Comparison of ENCODE assay signal across 15 mouse cellular contexts in the genomic region with DNA sequence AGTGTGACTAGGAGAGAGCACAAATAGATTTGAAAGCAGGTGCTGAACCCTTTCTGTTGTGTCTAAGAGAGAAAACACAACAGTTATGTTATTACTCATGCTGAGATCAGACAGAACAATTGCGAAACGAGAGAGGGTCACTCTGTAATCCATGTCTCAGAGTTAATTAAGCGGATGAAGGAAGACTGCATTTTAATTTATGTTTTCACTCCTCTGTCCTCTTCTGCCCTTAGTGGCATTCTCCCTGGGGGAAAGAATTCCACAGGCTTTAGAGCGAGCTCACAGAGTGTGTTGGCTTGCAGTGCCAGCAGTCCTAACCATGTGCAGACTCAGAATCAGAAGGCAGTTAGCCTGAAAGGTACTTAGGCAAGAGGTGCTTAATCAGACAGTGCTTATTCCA.
DNase-seq lines count a peak whose midpoint lies in the region; ATAC-seq and TF ChIP-seq lines count a peak whose summit lies in the region.
"Had no signal": no experiment of that assay in that cellular context is flagged by ENCODE, and none has a peak within 500 bp of the region (broad histone marks: within the 10 kb centered on the region; RNA-seq: fewer than 3 reads in every experiment).

No protein-coding gene starts in this region.

- DNase-seq in hindbrain, embryonic 11.5 days (ENCODE audit: low spot score): peak; percentile 3
- DNase-seq in brain, embryonic 14.5 days (ENCODE audit: low read depth): peak; percentile 49
- DNase-seq in mesoderm, embryonic 11.5 days (ENCODE audit: low read depth, low spot score): peak; percentile 43
- DNase-seq in thymus, postnatal 10 days (ENCODE audit: low spot score in 2 of 2): no peak
- DNase-seq in lung, postnatal 0 days (ENCODE audit: low spot score): no peak
- DNase-seq: liver, embryonic 13.5 days; right cerebral cortex, adult 18-20 months had no signal

- ATAC-seq in hindbrain, embryonic 11.5 days (ENCODE audit: low FRiP score): 0 out of 2 replicates have a peak, but pooled peaks have one; percentile 44
- ATAC-seq in hindbrain, embryonic 12.5 days (ENCODE audit: low FRiP score): no peak
- ATAC-seq in lung, postnatal 0 days: no peak
- ATAC-seq in intestine, embryonic 16.5 days: no peak
- ATAC-seq: CD4-positive, CD25-positive, alpha-beta regulatory T cell, adult 4 months had no signal

- H3K9me3 ChIP-seq in hindbrain, embryonic 11.5 days (ENCODE audit: control insufficient read depth, low read length): no peaks in the 10 kb centered on the region
- H3K9me3 ChIP-seq in hindbrain, embryonic 12.5 days (replicated peaks): no peaks in the 10 kb centered on the region
- no peaks in the 10 kb centered on the region for H3K9me3 ChIP-seq in lung, postnatal 0 days (ENCODE audit: low read length)
- H3K9me3 ChIP-seq in intestine, embryonic 16.5 days (ENCODE audit: control insufficient read depth, low read length): no peaks in the 10 kb centered on the region
- H3K9me3 ChIP-seq: embryonic facial prominence, embryonic 12.5 days; heart, embryonic 12.5 days; liver, embryonic 13.5 days; stomach, embryonic 15.5 days had no signal

- no peak overlapping the region for H3K4me3 ChIP-seq in hindbrain, embryonic 11.5 days (ENCODE audit: low read depth, low read length)
- H3K4me3 ChIP-seq in hindbrain, embryonic 12.5 days: no peak overlapping the region
- no peak overlapping the region for H3K4me3 ChIP-seq in C2C12 (ENCODE audit: insufficient read depth, poor library complexity, severe bottlenecking)
- no peak overlapping the region for H3K4me3 ChIP-seq in lung, postnatal 0 days (ENCODE audit: low read depth, low read length)
- no peak overlapping the region for H3K4me3 ChIP-seq in intestine, embryonic 16.5 days (ENCODE audit: low read length)
- H3K4me3 ChIP-seq: embryonic facial prominence, embryonic 12.5 days; heart, embryonic 12.5 days; left cerebral cortex, adult 2 months; liver, embryonic 13.5 days; stomach, embryonic 15.5 days had no signal

- no peaks in the 10 kb centered on the region for H3K4me1 ChIP-seq in hindbrain, embryonic 11.5 days (replicated peaks; ENCODE audit: control insufficient read depth, insufficient read depth, low read length)
- no peaks in the 10 kb centered on the region for H3K4me1 ChIP-seq in hindbrain, embryonic 12.5 days
- no peaks in the 10 kb centered on the region for H3K4me1 ChIP-seq in lung, postnatal 0 days (ENCODE audit: insufficient read depth, low read depth, low read length)
- H3K4me1 ChIP-seq in intestine, embryonic 16.5 days (ENCODE audit: control insufficient read depth, insufficient read depth, low read length): no peaks in the 10 kb centered on the region
- H3K4me1 ChIP-seq: embryonic facial prominence, embryonic 12.5 days; heart, embryonic 12.5 days; liver, embryonic 13.5 days; stomach, embryonic 15.5 days had no signal

- no peaks in the 10 kb centered on the region for H3K79me2 ChIP-seq in C2C12 (ENCODE audit: control insufficient read depth, insufficient read depth)

- H3K36me3 ChIP-seq in hindbrain, embryonic 11.5 days (ENCODE audit: control insufficient read depth, insufficient read depth, low read length): no peaks in the 10 kb centered on the region
- H3K36me3 ChIP-seq in hindbrain, embryonic 12.5 days: no peaks in the 10 kb centered on the region
- no peaks in the 10 kb centered on the region for H3K36me3 ChIP-seq in C2C12 (ENCODE audit: control insufficient read depth, insufficient read depth)
- no peaks in the 10 kb centered on the region for H3K36me3 ChIP-seq in lung, postnatal 0 days (ENCODE audit: insufficient read depth, low read length)
- no peaks in the 10 kb centered on the region for H3K36me3 ChIP-seq in intestine, embryonic 16.5 days (ENCODE audit: control insufficient read depth, insufficient read depth, low read length)
- H3K36me3 ChIP-seq: embryonic facial prominence, embryonic 12.5 days; heart, embryonic 12.5 days; liver, embryonic 13.5 days; stomach, embryonic 15.5 days had no signal

- no peak overlapping the region for H3K27ac ChIP-seq in hindbrain, embryonic 11.5 days (ENCODE audit: low read depth, low read length)
- no peak overlapping the region for H3K27ac ChIP-seq in hindbrain, embryonic 12.5 days
- H3K27ac ChIP-seq in lung, postnatal 0 days (ENCODE audit: low read length): no peak overlapping the region
- no peak overlapping the region for H3K27ac ChIP-seq in intestine, embryonic 16.5 days (ENCODE audit: low read length)
- H3K27ac ChIP-seq: embryonic facial prominence, embryonic 12.5 days; left cerebral cortex, adult 2 months; liver, embryonic 13.5 days; stomach, embryonic 15.5 days had no signal

- no peaks in the 10 kb centered on the region for H3K79me3 ChIP-seq in C2C12 (ENCODE audit: low read depth)

- no peak for TF ChIP-seq EP300 in lung, postnatal 0 days (IDR thresholded peaks at IDR 0.05)

- no peak overlapping the region for H3K4me2 ChIP-seq in hindbrain, embryonic 11.5 days (replicated peaks; ENCODE audit: low read depth, low read length)
- H3K4me2 ChIP-seq in hindbrain, embryonic 12.5 days (replicated peaks): no peak overlapping the region
- H3K4me2 ChIP-seq in lung, postnatal 0 days (replicated peaks; ENCODE audit: low read depth, low read length): no peak overlapping the region
- no peak overlapping the region for H3K4me2 ChIP-seq in intestine, embryonic 16.5 days (ENCODE audit: low read depth, low read length)
- H3K4me2 ChIP-seq: embryonic facial prominence, embryonic 12.5 days; heart, embryonic 12.5 days; liver, embryonic 13.5 days; stomach, embryonic 15.5 days had no signal

- H3K9ac ChIP-seq in hindbrain, embryonic 11.5 days (ENCODE audit: low read depth, low read length): no peak overlapping the region
- no peak overlapping the region for H3K9ac ChIP-seq in hindbrain, embryonic 12.5 days
- H3K9ac ChIP-seq in lung, postnatal 0 days (replicated peaks; ENCODE audit: low read depth): no peak overlapping the region
- H3K9ac ChIP-seq in intestine, embryonic 16.5 days (ENCODE audit: low read depth, low read length): no peak overlapping the region
- H3K9ac ChIP-seq: embryonic facial prominence, embryonic 12.5 days; heart, embryonic 12.5 days; liver, embryonic 13.5 days; stomach, embryonic 15.5 days had no signal

- no peak overlapping the region for H3ac ChIP-seq in C2C12 (ENCODE audit: control insufficient read depth, insufficient read length, low read depth)

- 35% methylated on average over 4 of the region's 4 CpGs for WGBS in hindbrain, embryonic 11.5 days
- 22% methylated on average over 4 of the region's 4 CpGs for WGBS in hindbrain, embryonic 12.5 days
- 61% methylated on average over 4 of the region's 4 CpGs for WGBS in lung, postnatal 0 days
- WGBS in intestine, embryonic 16.5 days: 65% methylated on average over 4 of the region's 4 CpGs

- no peak for TF ChIP-seq POLR2A in brain, embryonic 14.5 days (IDR thresholded peaks at IDR 0.05; ENCODE audit: borderline replicate concordance, extremely low read depth, insufficient read depth, insufficient read length, poor library complexity, severe bottlenecking)

- H3K27me3 ChIP-seq in hindbrain, embryonic 11.5 days (ENCODE audit: control insufficient read depth, insufficient read depth, low read length): no peaks in the 10 kb centered on the region
- H3K27me3 ChIP-seq in hindbrain, embryonic 12.5 days: no peaks in the 10 kb centered on the region
- H3K27me3 ChIP-seq in C2C12 (ENCODE audit: control insufficient read depth, insufficient read depth, insufficient read length): no peaks in the 10 kb centered on the region
- H3K27me3 ChIP-seq in lung, postnatal 0 days (replicated peaks; ENCODE audit: insufficient read depth, low read length): no peaks in the 10 kb centered on the region
- no peaks in the 10 kb centered on the region for H3K27me3 ChIP-seq in intestine, embryonic 16.5 days (replicated peaks; ENCODE audit: control insufficient read depth, insufficient read depth, low read length)
- H3K27me3 ChIP-seq: embryonic facial prominence, embryonic 12.5 days; heart, embryonic 12.5 days; liver, embryonic 13.5 days; stomach, embryonic 15.5 days had no signal

- TF ChIP-seq CTCF in C2C12 (IDR thresholded peaks at IDR 0.05; ENCODE audit: control insufficient read depth, insufficient read depth, insufficient read length): no peak
- TF ChIP-seq CTCF in brain, embryonic 14.5 days (IDR thresholded peaks at IDR 0.05; ENCODE audit: borderline replicate concordance, extremely low read depth, insufficient read depth, insufficient read length): no peak
- no peak for TF ChIP-seq CTCF in lung, postnatal 0 days (IDR thresholded peaks at IDR 0.05)

TF ChIP-seq in C2C12, 6 proteins besides CTCF, POLR2A, EP300 and RAD21:
- peak; percentile 78 for TF ChIP-seq CEBPB (IDR thresholded peaks at IDR 0.05; ENCODE audit: low read depth)
- TF ChIP-seq FOSL1 (IDR thresholded peaks at IDR 0.05; ENCODE audit: insufficient read depth, low read length, poor library complexity, severe bottlenecking): no peak

Comparison
In these comparisons a context has a peak if more than half of its experiments do, and no peak if none do; other contexts are left out.
1. DNase-seq: peak in hindbrain, embryonic 11.5 days (single experiment), brain, embryonic 14.5 days (single experiment) and mesoderm, embryonic 11.5 days (single experiment); none in thymus, postnatal 10 days (0 of 2) and lung, postnatal 0 days (single experiment).